Mouse (Mus musculus) heart, adult 18-20 months (tissue): ENCODE measurements at regions not wholly inside any gene's neighbourhood (a gene's known extent, or its start where the extent isn't known, plus 50 kb on each side); places are given as distances from the start of the nearest gene placed in this dataset.
"Not testable (repeated sequence)": the region's sequence is repeated elsewhere in the genome, so short reads cannot be mapped to it uniquely, and the experiment has no call there.

Experiments used
- DNase-seq, 2 experiments: peaks; one replicate each; pipeline ENCODE4 v3.0.0; 2021 to 2022; ENCODE audit warnings: mixed read lengths in 1 of 2

- DNase-seq, result no peak
These were observed 59.9 kb upstream of the Bend4 start for GRCm38 (mm10) chr5:67487965-67488409.

- DNase-seq, result not testable (repeated sequence)
These were observed 62.6 kb upstream of the Bend4 start for GRCm38 (mm10) chr5:67490709-67491108.

- DNase-seq, result no peak
These were observed 64.8 kb upstream of the Bend4 start for GRCm38 (mm10) chr5:67492893-67493302.

GRCm38 (mm10) chr5:67496710-67497109 is 68.6 kb upstream of the Bend4 start:
- no peak for DNase-seq

- no peak for DNase-seq
These were observed 87.4 kb upstream of the Shisa3 start for GRCm38 (mm10) chr5:67520251-67520650.

GRCm38 (mm10) chr5:67521423-67521912 is 86.2 kb upstream of the Shisa3 start:
- no peak for DNase-seq

- no peak for DNase-seq
These were observed 77.5 kb upstream of the Shisa3 start for GRCm38 (mm10) chr5:67530149-67530548.

- peak in 1 of 2 experiments; percentile 14 for DNase-seq
These were observed 76.7 kb upstream of the Shisa3 start for GRCm38 (mm10) chr5:67530957-67531356.

GRCm38 (mm10) chr5:67532351-67532750 is 75.3 kb upstream of the Shisa3 start:
- peak; percentile 72 to 89 for DNase-seq

GRCm38 (mm10) chr5:67532756-67533255 is 74.9 kb upstream of the Shisa3 start:
- peak; percentile 63 to 82 for DNase-seq

- peak in 1 of 2 experiments; percentile 5 for DNase-seq
These were observed 73.6 kb upstream of the Shisa3 start for GRCm38 (mm10) chr5:67534056-67534455.

GRCm38 (mm10) chr5:67537990-67538389 is 69.7 kb upstream of the Shisa3 start:
- DNase-seq, result peak in 1 of 2 experiments; percentile 5

GRCm38 (mm10) chr5:67539591-67540238 is 68.0 kb upstream of the Shisa3 start:
- DNase-seq, result no peak

- DNase-seq, result peak; percentile 20 to 47
These were observed 65.8 kb upstream of the Shisa3 start for GRCm38 (mm10) chr5:67541867-67542266.

GRCm38 (mm10) chr5:67544028-67544589 is 63.6 kb upstream of the Shisa3 start:
- no peak for DNase-seq

GRCm38 (mm10) chr5:67550257-67550656 is 57.4 kb upstream of the Shisa3 start:
- DNase-seq, result no peak

GRCm38 (mm10) chr5:67551668-67552390 is 55.9 kb upstream of the Shisa3 start:
- DNase-seq, result no peak

GRCm38 (mm10) chr5:67552865-67553264 is 54.8 kb upstream of the Shisa3 start:
- DNase-seq, result no peak
